Mouse (Mus musculus) midbrain, embryonic 14.5 days (tissue): ENCODE measurements at regions not wholly inside any gene's neighbourhood (a gene's known extent, or its start where the extent isn't known, plus 50 kb on each side); places are given as distances from the start of the nearest gene placed in this dataset.

Experiments used
- ATAC-seq: fragments of 200-750 bp; cut with Nextera tagmentation; 2 replicates; pipeline ENCODE4 v1.8.0; 2017; ENCODE audit warnings: moderate number of reproducible peaks, moderate library complexity; ENCODE audit not compliant: low FRiP score, low TSS enrichment
- DNase-seq: peaks from one replicate; pipeline ENCODE4 v3.0.0-alpha.2; 2015
- H3K27ac ChIP-seq: fragments of 300-500 bp; sonication (generic); replicated peaks from 2 replicates; pipeline ENCODE4 v1.5.1; 2014; ENCODE audit warnings: mild to moderate bottlenecking, low read depth, low read length, moderate library complexity
- H3K27me3 ChIP-seq: fragments of 300-500 bp; sonication (generic); 2 replicates; pipeline ENCODE4 v1.6.1; 2014; ENCODE audit warnings: low read length, control low read depth, mixed read lengths; ENCODE audit not compliant: control insufficient read depth, insufficient read depth
- H3K36me3 ChIP-seq: fragments of 300-500 bp; sonication (generic); 2 replicates; pipeline ENCODE4 v1.6.1; 2014; ENCODE audit warnings: low read length, control low read depth; ENCODE audit not compliant: control insufficient read depth, insufficient read depth
- H3K4me1 ChIP-seq: fragments of 300-500 bp; sonication (generic); 2 replicates; pipeline ENCODE4 v1.6.1; 2014; ENCODE audit warnings: mild to moderate bottlenecking, antibody characterized with exemption, low read length, control low read depth; ENCODE audit not compliant: control insufficient read depth, insufficient read depth
- H3K4me2 ChIP-seq: fragments of 300-500 bp; sonication (generic); 2 replicates; pipeline ENCODE4 v1.6.1; 2014; ENCODE audit warnings: mild to moderate bottlenecking, low read length, moderate library complexity
- H3K4me3 ChIP-seq: fragments of 300-500 bp; sonication (generic); replicated peaks from 2 replicates; pipeline ENCODE4 v1.5.1; 2014; ENCODE audit warnings: low read depth, low read length
- H3K9ac ChIP-seq: fragments of 300-500 bp; sonication (generic); replicated peaks from 2 replicates; pipeline ENCODE4 v1.6.1; 2014; ENCODE audit warnings: mild to moderate bottlenecking, low read length, moderate library complexity
- H3K9me3 ChIP-seq: fragments of 300-500 bp; sonication (generic); 2 replicates; pipeline ENCODE4 v1.6.1; 2016; ENCODE audit warnings: low read length, control low read depth, mixed read lengths; ENCODE audit not compliant: control insufficient read depth
- WGBS: fragments of 180-500 bp; shearing (Covaris S2); extraction: QIAGEN DNeasy Blood & Tissue Kit; methylation state at CpG from one replicate; pipeline ENCODE4 v1.1.7; 2014; 5-methylcytosine and 5-hydroxymethylcytosine counted together

DNA sequence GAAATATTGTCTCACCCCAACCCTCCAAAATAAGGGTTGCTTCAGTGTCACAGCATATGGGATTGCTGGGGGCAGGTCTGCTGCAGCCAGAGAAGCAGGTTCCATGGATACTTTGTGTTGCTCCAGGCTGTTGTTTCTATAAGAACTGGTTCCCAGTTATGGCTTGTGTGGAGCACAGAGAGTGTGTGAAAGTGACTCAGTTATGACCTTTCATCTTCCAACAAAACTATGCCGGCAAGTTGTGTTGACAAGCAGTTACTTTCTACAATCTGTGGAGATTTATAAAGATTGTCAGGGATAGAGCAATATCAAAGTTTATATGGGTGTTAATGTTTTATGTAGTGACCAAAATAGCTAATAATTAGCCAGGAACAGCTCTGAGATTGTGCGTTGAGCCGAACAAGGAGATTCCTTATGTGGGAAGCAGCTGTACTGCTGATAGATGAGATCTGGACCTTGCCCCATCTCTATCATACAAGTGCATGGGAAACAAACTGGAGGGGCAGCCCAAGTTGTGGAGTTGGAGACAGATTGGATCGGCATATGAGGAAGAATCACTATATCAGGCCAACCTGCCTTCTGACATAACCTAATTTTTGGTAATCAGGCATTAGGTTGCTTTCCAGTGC is 305.1 kb downstream of the Zfp619 start:
- no peak overlapping the region for H3K4me2 ChIP-seq
- H3K4me1 ChIP-seq = no peaks in the 10 kb centered on the region
- H3K9me3 ChIP-seq = no peaks in the 10 kb centered on the region
- H3K27ac ChIP-seq = no peak overlapping the region
- H3K9ac ChIP-seq = no peak overlapping the region
- DNase-seq (no peak), ATAC-seq (no peak)
- no peaks in the 10 kb centered on the region for H3K36me3 ChIP-seq
- 96% methylated on average over 4 of the region's 4 CpGs for WGBS
- H3K27me3 ChIP-seq = no peaks in the 10 kb centered on the region
- no peak overlapping the region for H3K4me3 ChIP-seq

DNA sequence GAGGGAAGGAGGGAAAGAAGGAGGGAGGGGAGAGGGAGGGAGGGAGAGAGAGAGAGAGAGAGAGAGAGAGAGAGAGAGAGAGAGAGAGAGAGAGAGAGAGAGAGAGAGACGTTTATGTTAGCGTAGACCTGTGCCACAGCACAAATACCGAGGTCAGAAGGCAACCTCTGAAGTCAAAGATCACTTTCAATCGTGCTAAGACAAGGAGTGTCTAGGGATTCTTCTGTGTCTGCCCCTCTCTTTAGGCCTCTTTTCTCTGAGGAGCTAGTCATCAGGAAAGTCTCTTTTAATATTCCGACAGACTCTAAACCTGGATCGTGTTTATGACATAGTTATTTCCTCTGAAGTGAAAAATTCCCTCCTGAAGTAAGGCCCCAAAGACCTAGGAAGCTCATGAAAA is 310.8 kb downstream of the Zfp619 start:
- H3K36me3 ChIP-seq = no peaks in the 10 kb centered on the region
- WGBS = 58% methylated on average over 6 of the region's 6 CpGs
- H3K9ac ChIP-seq = no peak overlapping the region

DNA sequence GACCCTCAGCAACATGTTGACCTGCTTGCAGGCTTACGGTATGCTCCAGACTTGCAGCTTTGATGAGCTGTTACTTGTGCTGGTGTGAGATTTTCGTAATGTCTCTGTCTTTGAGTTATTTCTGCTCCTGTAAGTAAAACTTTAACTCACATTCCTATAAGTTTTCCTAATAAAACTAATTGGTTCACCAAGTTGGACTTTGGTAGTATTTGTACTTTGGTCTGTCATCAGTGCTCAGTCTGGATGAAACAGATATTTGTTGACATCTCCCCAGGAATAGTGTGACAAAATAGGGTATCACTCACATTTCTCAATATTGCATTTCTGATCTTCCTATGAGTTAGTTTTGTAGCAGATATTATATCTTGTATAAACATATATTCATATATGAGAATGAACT is 313.3 kb downstream of the Zfp619 start:
- Histone ChIP-seq H3K4me1 (no peaks in the 10 kb centered on the region), H3K36me3 (no peaks in the 10 kb centered on the region), H3K9ac (no peak overlapping the region), H3K27ac (no peak overlapping the region), H3K4me3 (no peak overlapping the region), H3K9me3 (no peaks in the 10 kb centered on the region), H3K4me2 (no peak overlapping the region), H3K27me3 (no peaks in the 10 kb centered on the region)
- DNase-seq (no peak), ATAC-seq (no peak)
- 83% methylated on average over 2 of the region's 2 CpGs for WGBS

More for the DNA sequence above, 310.8 kb downstream of the Zfp619 start:
- H3K9me3 ChIP-seq = no peaks in the 10 kb centered on the region
- ATAC-seq (no peak), DNase-seq (no peak)
- H3K27ac ChIP-seq = no peak overlapping the region
- H3K4me2 ChIP-seq = no peak overlapping the region
- no peaks in the 10 kb centered on the region for H3K27me3 ChIP-seq
- no peak overlapping the region for H3K4me3 ChIP-seq
- no peaks in the 10 kb centered on the region for H3K4me1 ChIP-seq

DNA sequence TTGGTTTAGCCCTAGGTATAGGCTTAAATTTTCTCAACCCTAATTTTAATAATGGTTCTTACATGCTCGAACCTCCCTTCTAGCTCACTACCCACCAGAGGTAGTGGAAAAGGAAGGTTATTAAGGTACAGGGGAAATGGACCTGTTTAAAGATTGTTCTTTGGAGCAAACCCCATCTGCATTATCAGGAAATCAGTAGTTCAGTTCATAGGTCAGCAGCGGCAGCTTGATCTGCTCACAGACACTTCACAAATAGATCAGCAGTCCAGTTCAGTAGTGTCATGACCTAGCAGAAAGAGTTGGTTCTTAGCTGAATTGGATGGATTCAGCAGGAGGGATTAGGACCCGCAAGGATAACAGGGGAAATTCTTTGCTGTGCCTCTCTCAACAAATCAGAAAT is 324.4 kb downstream of the Zfp619 start:
- DNase-seq = no peak
- WGBS = 87% methylated on average over 3 of the region's 3 CpGs
- ATAC-seq = no peak
- Histone ChIP-seq H3K4me3 (no peak overlapping the region), H3K4me2 (no peak overlapping the region), H3K27me3 (no peaks in the 10 kb centered on the region), H3K4me1 (no peaks in the 10 kb centered on the region), H3K9me3 (no peaks in the 10 kb centered on the region), H3K9ac (no peak overlapping the region), H3K36me3 (no peaks in the 10 kb centered on the region), H3K27ac (no peak overlapping the region)

DNA sequence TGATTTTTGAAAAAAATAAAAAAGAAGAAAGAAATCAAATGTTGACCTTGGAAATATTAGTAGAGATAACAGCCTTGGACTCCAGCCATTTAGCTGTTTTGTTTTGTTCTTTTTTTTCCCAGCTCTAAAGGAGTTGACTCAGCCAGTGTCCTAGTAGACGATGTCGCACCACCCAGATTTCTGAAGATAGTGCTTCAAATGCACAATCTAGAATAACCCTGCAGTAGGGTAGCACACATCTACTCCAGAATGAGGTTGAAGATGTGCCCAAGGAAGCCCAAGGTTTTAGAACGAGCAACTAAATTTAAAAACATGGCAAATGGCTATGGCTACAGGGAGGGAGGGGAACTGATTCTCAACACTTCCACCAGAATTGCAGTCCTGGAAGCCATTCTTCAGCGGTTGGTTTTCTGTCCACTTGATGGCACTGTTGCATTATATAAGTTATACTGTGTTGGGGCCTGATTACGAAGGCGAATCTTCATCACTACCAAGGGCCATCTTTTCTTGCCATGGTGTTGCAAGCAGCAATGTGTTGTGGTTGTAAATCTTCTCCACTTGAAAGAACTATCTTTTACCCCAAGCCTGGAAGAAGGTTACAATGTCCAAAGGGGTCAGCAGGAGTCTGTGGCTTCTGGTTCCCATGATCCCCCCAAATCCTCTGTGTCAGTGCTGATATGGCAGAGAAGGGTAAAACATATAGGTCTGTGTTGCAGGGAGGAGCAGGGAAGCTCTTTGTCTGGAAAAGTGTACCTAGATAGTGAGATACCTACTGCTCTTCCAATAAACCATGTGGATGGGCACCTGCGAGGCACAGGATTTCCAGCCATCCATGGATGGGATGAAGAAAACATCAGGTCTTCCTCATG is 330.6 kb downstream of the Zfp619 start:
- H3K36me3 ChIP-seq = no peaks in the 10 kb centered on the region
- no peak overlapping the region for H3K9ac ChIP-seq
- peak; percentile 91 for DNase-seq
- no peaks in the 10 kb centered on the region for H3K4me1 ChIP-seq
- no peaks in the 10 kb centered on the region for H3K27me3 ChIP-seq
- peak; percentile 79 for ATAC-seq
- 54% methylated on average over 7 of the region's 7 CpGs for WGBS
- no peaks in the 10 kb centered on the region for H3K9me3 ChIP-seq
- H3K4me3 ChIP-seq = no peak overlapping the region
- no peak overlapping the region for H3K27ac ChIP-seq
- no peak overlapping the region for H3K4me2 ChIP-seq

DNA sequence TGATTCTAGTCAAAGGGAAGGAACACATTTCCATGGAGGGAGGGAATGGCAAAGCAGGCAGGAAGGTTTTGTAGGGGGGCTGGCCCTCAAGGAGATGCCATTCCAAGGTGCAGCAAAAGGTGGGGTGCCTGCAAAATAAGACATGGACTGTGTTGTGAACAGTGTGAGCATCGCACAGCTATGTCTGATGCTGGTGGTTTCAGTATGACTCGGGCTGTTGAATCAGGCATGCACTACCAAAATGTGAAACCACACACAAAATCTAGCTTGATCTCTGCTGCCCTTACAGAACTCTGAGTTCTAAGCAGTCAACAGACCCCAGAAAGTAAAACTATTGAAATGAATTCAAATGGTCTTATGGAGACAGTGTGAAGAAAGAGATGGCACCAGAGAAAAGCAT is 339.7 kb downstream of the Zfp619 start:
- Histone ChIP-seq H3K9ac (no peak overlapping the region), H3K4me2 (no peak overlapping the region), H3K27ac (no peak overlapping the region), H3K36me3 (no peaks in the 10 kb centered on the region), H3K4me3 (no peak overlapping the region), H3K27me3 (no peaks in the 10 kb centered on the region), H3K9me3 (no peaks in the 10 kb centered on the region), H3K4me1 (no peaks in the 10 kb centered on the region)
- ATAC-seq = no peak
- DNase-seq = no peak
- WGBS = 97% methylated on average over 2 of the region's 2 CpGs

DNA sequence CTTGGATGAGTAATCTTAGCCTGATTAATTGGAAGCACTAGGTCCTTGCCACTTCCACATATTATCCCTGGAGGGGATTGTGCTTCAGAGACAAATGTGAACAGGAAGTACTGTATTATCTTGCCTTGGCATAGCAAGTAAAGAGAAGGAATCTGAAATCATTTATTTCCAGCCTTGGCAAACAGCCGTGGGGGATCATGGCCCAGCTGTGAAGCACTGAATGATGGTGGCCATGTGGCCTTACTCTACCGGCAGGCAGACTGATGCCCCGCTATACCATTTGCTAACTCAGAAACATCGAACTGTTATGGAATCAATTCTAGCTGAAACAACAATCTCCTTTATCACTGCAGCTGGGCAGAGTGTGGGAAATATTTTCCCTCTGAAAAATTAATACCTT is 345.3 kb downstream of the Zfp619 start:
- no peak overlapping the region for H3K27ac ChIP-seq
- WGBS = 81% methylated on average over 4 of the region's 4 CpGs
- H3K36me3 ChIP-seq = no peaks in the 10 kb centered on the region
- ATAC-seq = no peak
- no peak overlapping the region for H3K9ac ChIP-seq
- no peak for DNase-seq
- H3K9me3 ChIP-seq = no peaks in the 10 kb centered on the region
- H3K27me3 ChIP-seq = no peaks in the 10 kb centered on the region
- H3K4me3 ChIP-seq = no peak overlapping the region
- H3K4me1 ChIP-seq = no peaks in the 10 kb centered on the region
- H3K4me2 ChIP-seq = no peak overlapping the region

DNA sequence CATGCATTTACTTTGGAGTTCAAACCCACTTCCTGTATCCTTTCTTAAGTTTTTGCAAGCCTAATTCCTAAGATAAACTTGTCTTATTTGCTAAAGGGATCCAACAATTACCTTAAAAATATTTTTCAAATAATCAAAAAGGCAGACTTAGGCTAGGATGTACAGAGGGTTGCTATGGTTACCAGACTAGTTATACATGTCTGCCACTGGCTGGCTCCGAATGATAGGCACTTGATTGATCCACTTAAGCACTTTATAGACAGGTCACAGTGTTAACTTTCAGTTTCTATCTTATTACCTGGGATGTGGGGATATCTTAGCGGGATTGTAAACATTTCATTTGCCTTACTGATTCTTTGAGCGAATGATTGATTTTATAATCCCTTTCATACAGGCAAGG is 346.6 kb downstream of the Zfp619 start:
- H3K27me3 ChIP-seq = no peaks in the 10 kb centered on the region
- 63% methylated on average over 3 of the region's 3 CpGs for whole genome bisulfite sequencing
- H3K9ac ChIP-seq = no peak overlapping the region
- no peak overlapping the region for H3K4me3 ChIP-seq
- H3K4me1 ChIP-seq = no peaks in the 10 kb centered on the region
- peak; percentile 46 for DNase-seq
- H3K9me3 ChIP-seq = no peaks in the 10 kb centered on the region
- ATAC-seq = no peak
- no peaks in the 10 kb centered on the region for H3K36me3 ChIP-seq
- H3K27ac ChIP-seq = no peak overlapping the region
- no peak overlapping the region for H3K4me2 ChIP-seq

DNA sequence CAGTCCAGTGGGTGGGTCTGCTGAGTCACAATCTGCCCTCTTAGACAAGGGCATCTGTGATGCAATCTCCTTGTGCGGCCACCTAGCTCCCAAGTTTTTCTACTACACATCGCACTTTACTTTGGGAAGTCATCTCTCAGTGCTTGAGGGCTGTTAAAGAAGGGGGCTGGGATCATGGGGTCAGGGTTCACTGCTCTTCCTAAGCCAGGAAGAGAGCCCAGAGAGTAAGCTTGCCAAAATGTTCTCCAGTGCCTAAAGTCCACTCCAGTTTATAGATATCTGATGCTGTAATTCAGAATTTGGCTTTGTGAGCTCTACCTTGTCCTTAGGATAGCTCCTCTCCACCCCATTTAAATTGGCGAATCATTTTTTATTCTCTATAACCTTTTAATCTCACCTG is 347.2 kb downstream of the Zfp619 start:
- H3K27ac ChIP-seq = no peak overlapping the region
- ATAC-seq = no peak
- no peaks in the 10 kb centered on the region for H3K9me3 ChIP-seq
- WGBS = 79% methylated on average over 3 of the region's 3 CpGs
- no peak overlapping the region for H3K9ac ChIP-seq
- H3K4me3 ChIP-seq = no peak overlapping the region
- DNase-seq = no peak
- H3K4me1 ChIP-seq = no peaks in the 10 kb centered on the region
- H3K27me3 ChIP-seq = no peaks in the 10 kb centered on the region
- no peaks in the 10 kb centered on the region for H3K36me3 ChIP-seq
- no peak overlapping the region for H3K4me2 ChIP-seq
